Mouse (Mus musculus) heart, embryonic 10.5 days (tissue): ENCODE measurements around the gene March6. TPM values are rescaled to one million over a fixed set of nuclear protein-coding genes. Genes with fewer than 3 reads are reported as not detected.

Source experiments
- DNase-seq: peaks from one replicate; pipeline ENCODE4 v3.0.0-alpha.2; 2017; ENCODE audit warnings: low spot score
- H3K27ac ChIP-seq: fragments of 300-500 bp; sonication (generic); 2 replicates; pipeline ENCODE4 v1.5.1; 2016; ENCODE audit warnings: mild to moderate bottlenecking
- H3K27me3 ChIP-seq: fragments of 300-500 bp; sonication (generic); 2 replicates; pipeline ENCODE4 v1.6.1; 2016; ENCODE audit warnings: mild to moderate bottlenecking; ENCODE audit not compliant: poor library complexity, insufficient read depth, severe bottlenecking
- H3K36me3 ChIP-seq: fragments of 300-500 bp; sonication (generic); 2 replicates; pipeline ENCODE4 v1.6.1; 2016; ENCODE audit warnings: mild to moderate bottlenecking, moderate library complexity
- H3K4me1 ChIP-seq: fragments of 300-500 bp; sonication (generic); 2 replicates; pipeline ENCODE4 v1.6.1; 2016; ENCODE audit warnings: mild to moderate bottlenecking
- H3K4me3 ChIP-seq: fragments of 300-500 bp; sonication (generic); 2 replicates; pipeline ENCODE4 v1.5.1; 2016; ENCODE audit warnings: mild to moderate bottlenecking, moderate library complexity
- H3K9me3 ChIP-seq: fragments of 300-500 bp; sonication (generic); 2 replicates; pipeline ENCODE4 v1.6.1; 2016; ENCODE audit warnings: mild to moderate bottlenecking, moderate library complexity
- WGBS: fragments of 180-500 bp; shearing (Covaris S2); methylation state at CpG from one replicate; pipeline ENCODE4 v1.1.7; 2016; 5-methylcytosine and 5-hydroxymethylcytosine counted together
- polyA plus RNA-seq: library from polyadenylated mRNA; unstranded; fragments of >200 nt; fragmentation: Nextera tagmentation; extraction: Ambion mirVana; gene quantifications from 2 replicates; pipeline ENCODE4 v1.2.1, GENCODE M21; 2016

March6 gene
- polyA plus RNA-seq, 1 experiment from 2014 or later, result 30.5 TPM

- 73% methylated on average over 5 of the region's 5 CpGs for WGBS
- no peaks in the 10 kb centered on the region for H3K9me3 ChIP-seq
- DNase-seq, result no peak
Measured at GRCm38 (mm10) chr15:31519000-31519399, 11.9 kb downstream of the March6 start.

GRCm38 (mm10) chr15:31518371-31518770 is 12.5 kb downstream of the March6 start:
- WGBS, result 77% methylated on average over 2 of the region's 2 CpGs
- Histone ChIP-seq H3K4me1 (0 out of 2 replicates have a peak, but pooled peaks cover 9% of the 10 kb centered on the region), H3K27ac (no peak overlapping the region), H3K27me3 (no peaks in the 10 kb centered on the region), H3K4me3 (no peak overlapping the region), H3K36me3 (no peaks in the 10 kb centered on the region), H3K9me3 (no peaks in the 10 kb centered on the region)
- DNase-seq, result no peak

More at GRCm38 (mm10) chr15:31519000-31519399, 11.9 kb downstream of the March6 start:
- H3K27me3 ChIP-seq, result no peaks in the 10 kb centered on the region
- 0 out of 2 replicates have a peak, but pooled peaks cover 12% of the 10 kb centered on the region for H3K4me1 ChIP-seq
- no peak overlapping the region for H3K4me3 ChIP-seq
- H3K27ac ChIP-seq, result no peak overlapping the region
- H3K36me3 ChIP-seq, result no peaks in the 10 kb centered on the region

GRCm38 (mm10) chr15:31517186-31517585 is 13.7 kb downstream of the March6 start:
- no peaks in the 10 kb centered on the region for H3K9me3 ChIP-seq
- 97% methylated on average over 1 of the region's 1 CpGs for WGBS
- H3K4me3 ChIP-seq, result no peak overlapping the region
- no peaks in the 10 kb centered on the region for H3K27me3 ChIP-seq
- no peak overlapping the region for H3K27ac ChIP-seq
- H3K4me1 ChIP-seq, result 0 out of 2 replicates have a peak, but pooled peaks cover under 1% of the 10 kb centered on the region
- H3K36me3 ChIP-seq, result no peaks in the 10 kb centered on the region
- no peak for DNase-seq

GRCm38 (mm10) chr15:31511795-31512194 is 19.1 kb downstream of the March6 start:
- H3K4me1 ChIP-seq, result peaks cover 17% of the 10 kb centered on the region
- no peak overlapping the region for H3K4me3 ChIP-seq
- no peak overlapping the region for H3K27ac ChIP-seq
- WGBS, result 88% methylated on average over 1 of the region's 1 CpGs
- H3K9me3 ChIP-seq, result no peaks in the 10 kb centered on the region
- no peaks in the 10 kb centered on the region for H3K36me3 ChIP-seq
- DNase-seq, result no peak
- no peaks in the 10 kb centered on the region for H3K27me3 ChIP-seq

- H3K27ac ChIP-seq, result no peak overlapping the region
- no peak for DNase-seq
- no peaks in the 10 kb centered on the region for H3K36me3 ChIP-seq
- H3K27me3 ChIP-seq, result no peaks in the 10 kb centered on the region
- no peaks in the 10 kb centered on the region for H3K9me3 ChIP-seq
- H3K4me3 ChIP-seq, result no peak overlapping the region
- H3K4me1 ChIP-seq, result peaks cover 17% of the 10 kb centered on the region
Measured at GRCm38 (mm10) chr15:31511406-31511771, 19.5 kb downstream of the March6 start.

GRCm38 (mm10) chr15:31510477-31511405 is 20.1 kb downstream of the March6 start:
- WGBS, result 63% methylated on average over 7 of the region's 7 CpGs
- Histone ChIP-seq H3K4me3 (no peak overlapping the region), H3K9me3 (no peaks in the 10 kb centered on the region), H3K4me1 (peaks cover 17% of the 10 kb centered on the region), H3K36me3 (0 out of 2 replicates have a peak, but pooled peaks cover 3% of the 10 kb centered on the region), H3K27me3 (no peaks in the 10 kb centered on the region), H3K27ac (no peak overlapping the region)
- no peak for DNase-seq

- H3K36me3 ChIP-seq, result peaks cover 23% of the 10 kb centered on the region
- WGBS, result 77% methylated on average over 2 of the region's 2 CpGs
- DNase-seq, result no peak
- H3K4me3 ChIP-seq, result no peak overlapping the region
- no peaks in the 10 kb centered on the region for H3K27me3 ChIP-seq
- H3K4me1 ChIP-seq, result no peaks in the 10 kb centered on the region
- no peak overlapping the region for H3K27ac ChIP-seq
- no peaks in the 10 kb centered on the region for H3K9me3 ChIP-seq
Measured at GRCm38 (mm10) chr15:31505082-31505481, 25.8 kb downstream of the March6 start.

GRCm38 (mm10) chr15:31503447-31503846 is 27.4 kb downstream of the March6 start:
- Histone ChIP-seq H3K9me3 (no peaks in the 10 kb centered on the region), H3K4me3 (no peak overlapping the region), H3K27ac (no peak overlapping the region), H3K27me3 (no peaks in the 10 kb centered on the region), H3K36me3 (peaks cover 30% of the 10 kb centered on the region), H3K4me1 (no peaks in the 10 kb centered on the region)
- no peak for DNase-seq
- WGBS, result 89% methylated on average over 3 of the region's 3 CpGs

- Histone ChIP-seq H3K9me3 (no peaks in the 10 kb centered on the region), H3K4me3 (no peak overlapping the region), H3K4me1 (no peaks in the 10 kb centered on the region), H3K27ac (no peak overlapping the region), H3K27me3 (no peaks in the 10 kb centered on the region), H3K36me3 (peaks cover 34% of the 10 kb centered on the region)
- WGBS, result 92% methylated on average over 4 of the region's 4 CpGs
- DNase-seq, result no peak
Measured at GRCm38 (mm10) chr15:31502996-31503395, 27.9 kb downstream of the March6 start.

GRCm38 (mm10) chr15:31502313-31502712 is 28.5 kb downstream of the March6 start:
- Histone ChIP-seq H3K27ac (no peak overlapping the region), H3K9me3 (no peaks in the 10 kb centered on the region), H3K4me3 (no peak overlapping the region), H3K36me3 (peaks cover 40% of the 10 kb centered on the region), H3K4me1 (no peaks in the 10 kb centered on the region), H3K27me3 (no peaks in the 10 kb centered on the region)
- WGBS, result 76% methylated on average over 1 of the region's 1 CpGs
- DNase-seq, result no peak

- Histone ChIP-seq H3K9me3 (no peaks in the 10 kb centered on the region), H3K36me3 (peaks cover 69% of the 10 kb centered on the region), H3K4me1 (no peaks in the 10 kb centered on the region), H3K4me3 (no peak overlapping the region), H3K27me3 (no peaks in the 10 kb centered on the region), H3K27ac (no peak overlapping the region)
- no peak for DNase-seq
- WGBS, result 91% methylated on average over 9 of the region's 9 CpGs
Measured at GRCm38 (mm10) chr15:31494803-31495202, 36.0 kb downstream of the March6 start.

GRCm38 (mm10) chr15:31494310-31494709 is 36.5 kb downstream of the March6 start:
- no peak for DNase-seq
- Histone ChIP-seq H3K4me1 (no peaks in the 10 kb centered on the region), H3K27me3 (no peaks in the 10 kb centered on the region), H3K9me3 (no peaks in the 10 kb centered on the region), H3K4me3 (no peak overlapping the region), H3K27ac (no peak overlapping the region), H3K36me3 (peaks cover 71% of the 10 kb centered on the region)
- WGBS, result 83% methylated on average over 3 of the region's 3 CpGs

- Histone ChIP-seq H3K4me1 (no peaks in the 10 kb centered on the region), H3K36me3 (peaks cover 50% of the 10 kb centered on the region), H3K27ac (no peak overlapping the region), H3K27me3 (no peaks in the 10 kb centered on the region), H3K9me3 (no peaks in the 10 kb centered on the region), H3K4me3 (no peak overlapping the region)
- WGBS, result 79% methylated on average over 2 of the region's 2 CpGs
- no peak for DNase-seq
Measured at GRCm38 (mm10) chr15:31487407-31487806, 43.4 kb downstream of the March6 start.
